Mouse (Mus musculus) forebrain, embryonic 16.5 days (tissue): ENCODE data around the gene Amelx. TPM values are rescaled to one million over a fixed set of nuclear protein-coding genes. Genes with fewer than 3 reads are reported as not detected.

Experiments used
- ATAC-seq: fragments of 200-750 bp; cut with Nextera tagmentation; 2 replicates; pipeline ENCODE4 v1.8.0; 2017; ENCODE audit warnings: mild to moderate bottlenecking, moderate library complexity
- H3K27ac ChIP-seq: fragments of 300-500 bp; sonication (generic); 2 replicates; pipeline ENCODE4 v1.5.1; 2014; ENCODE audit warnings: low read length, control low read depth
- H3K27me3 ChIP-seq: fragments of 300-500 bp; sonication (generic); replicated peaks from 2 replicates; pipeline ENCODE4 v1.6.1; 2014; ENCODE audit warnings: low read length; ENCODE audit not compliant: control insufficient read depth, insufficient read depth
- H3K36me3 ChIP-seq: fragments of 300-500 bp; sonication (generic); 2 replicates; pipeline ENCODE4 v1.6.1; 2014; ENCODE audit not compliant: control insufficient read depth, insufficient read depth
- H3K4me1 ChIP-seq: fragments of 300-500 bp; sonication (generic); replicated peaks from 2 replicates; pipeline ENCODE4 v1.6.1; 2014; ENCODE audit warnings: low read length; ENCODE audit not compliant: control insufficient read depth, insufficient read depth
- H3K4me2 ChIP-seq: fragments of 300-500 bp; sonication (generic); 2 replicates; pipeline ENCODE4 v1.6.1; 2014; ENCODE audit warnings: mild to moderate bottlenecking, low read length, control low read depth
- H3K4me3 ChIP-seq: fragments of 300-500 bp; sonication (generic); replicated peaks from 2 replicates; pipeline ENCODE4 v1.5.1; 2014; ENCODE audit warnings: mild to moderate bottlenecking, low read length, control low read depth
- H3K9ac ChIP-seq: fragments of 300-500 bp; sonication (generic); replicated peaks from 2 replicates; pipeline ENCODE4 v1.6.1; 2014; ENCODE audit warnings: low read depth, low read length, control low read depth
- H3K9me3 ChIP-seq: fragments of 300-500 bp; sonication (generic); 2 replicates; pipeline ENCODE4 v1.6.1; 2016; ENCODE audit warnings: low read length; ENCODE audit not compliant: control insufficient read depth
- WGBS: fragments of 180-500 bp; shearing (Covaris S2); extraction: QIAGEN DNeasy Blood & Tissue Kit; methylation state at CpG from one replicate; pipeline ENCODE4 v1.1.7; 2014; 5-methylcytosine and 5-hydroxymethylcytosine counted together
- polyA plus RNA-seq: library from polyadenylated mRNA; unstranded; fragments of >200 nt; fragmentation: Nextera tagmentation; extraction: Ambion mirVana; gene quantifications from 2 replicates; pipeline ENCODE4 v1.2.1, GENCODE M21; 2015

Gene Amelx
- polyA plus RNA-seq: 0.43 and 0.62 TPM in 2 replicates

DNA sequence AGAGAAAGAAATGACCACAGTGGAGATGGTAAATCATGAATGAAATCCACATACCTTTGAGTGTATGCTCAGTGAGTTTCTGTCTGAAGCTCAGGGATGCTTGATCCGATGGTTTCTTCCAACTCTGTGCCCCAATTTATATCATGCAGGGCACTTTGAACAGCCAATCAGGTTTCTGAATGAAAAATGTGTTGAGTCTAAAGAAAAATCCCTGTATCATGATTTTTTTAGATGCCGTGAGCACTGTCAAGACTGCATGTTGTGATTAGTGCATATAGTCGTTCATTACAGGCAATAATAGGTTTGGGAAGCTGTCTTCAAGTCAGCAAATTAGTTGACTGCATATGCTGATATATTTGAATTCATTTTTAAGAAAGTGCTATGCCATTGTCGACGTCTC is at the start of gene Amelx:
Gene Amelx, minus strand, starts transcription at position 101 of the 400 bp plus-strand sequence.
- Histone ChIP-seq H3K9ac (no peak within 1 kb of the TSS), H3K27ac (no peak within 1 kb of the TSS), H3K4me1 (no peaks in the 10 kb centered on the region), H3K36me3 (no peaks in the 10 kb centered on the region), H3K27me3 (no peaks in the 10 kb centered on the region), H3K4me3 (no peak within 1 kb of the TSS), H3K9me3 (no peaks in the 10 kb centered on the region), H3K4me2 (no peak within 1 kb of the TSS)
- ATAC-seq: no peak
- WGBS: 80% methylated on average over 5 of the region's 5 CpGs

DNA sequence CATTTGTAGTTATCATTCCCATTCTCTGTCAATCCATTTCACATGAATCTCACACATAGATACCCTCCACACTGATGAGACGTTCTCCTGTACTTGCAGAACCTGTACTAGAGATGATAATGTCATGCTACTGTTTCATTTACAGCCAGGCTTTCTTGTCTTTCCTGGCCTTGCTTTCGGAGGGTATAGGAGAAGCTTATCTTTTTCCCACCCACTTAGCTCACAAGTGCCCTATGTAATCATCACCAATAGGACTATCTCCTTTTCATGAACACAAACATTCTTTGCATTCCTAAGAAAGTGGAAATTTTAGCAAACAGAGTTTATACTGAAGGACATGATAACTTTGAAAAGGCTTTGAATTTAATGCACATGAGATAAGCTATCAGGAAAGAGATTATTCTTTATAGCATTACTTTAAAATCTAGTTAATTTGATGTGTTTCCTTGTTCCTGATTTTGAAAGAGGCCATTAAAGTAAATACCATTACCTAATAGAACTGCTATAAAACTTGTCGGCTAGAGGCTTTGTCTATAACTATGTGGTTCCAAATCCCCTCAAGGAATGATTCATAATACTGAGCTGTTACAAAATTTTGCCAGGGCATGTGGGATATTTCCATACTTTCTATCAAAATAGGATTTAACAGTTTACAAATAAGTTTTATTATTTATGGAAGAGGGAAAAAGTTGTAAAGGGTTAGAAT is 35.5 kb upstream of the Amelx start:
- WGBS: 75% methylated on average over 3 of the region's 3 CpGs
- Histone ChIP-seq H3K9ac (no peak overlapping the region), H3K4me2 (no peak overlapping the region), H3K27me3 (no peaks in the 10 kb centered on the region), H3K9me3 (no peaks in the 10 kb centered on the region), H3K36me3 (no peaks in the 10 kb centered on the region), H3K4me1 (no peaks in the 10 kb centered on the region), H3K4me3 (no peak overlapping the region), H3K27ac (no peak overlapping the region)
- ATAC-seq: no peak

DNA sequence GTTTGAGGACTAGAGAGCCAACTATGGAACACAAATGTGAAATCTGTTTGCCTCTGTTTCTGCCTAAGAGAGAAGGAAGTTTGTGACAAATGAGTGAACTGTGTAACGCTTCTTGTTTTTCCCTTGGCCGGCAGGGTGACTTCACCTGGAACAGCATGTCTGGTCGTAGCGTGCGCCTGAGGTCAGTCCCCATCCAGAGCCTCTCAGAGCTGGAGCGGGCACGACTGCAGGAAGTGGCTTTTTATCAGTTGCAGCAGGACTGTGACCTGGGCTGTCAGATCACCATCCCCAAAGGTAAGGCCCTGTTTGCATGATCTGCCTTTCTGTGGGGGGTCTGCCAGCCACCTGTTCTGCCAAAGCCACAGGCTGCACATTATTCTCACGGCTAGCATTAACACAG is 33.1 kb upstream of the Amelx start:
- Histone ChIP-seq H3K27me3 (peaks cover 4% of the 10 kb centered on the region; the same call in 1 of the 2 replicates), H3K36me3 (no peaks in the 10 kb centered on the region), H3K9ac (no peak overlapping the region), H3K4me2 (no peak overlapping the region), H3K27ac (no peak overlapping the region), H3K9me3 (no peaks in the 10 kb centered on the region), H3K4me3 (no peak overlapping the region), H3K4me1 (no peaks in the 10 kb centered on the region)
- 77% methylated on average over 8 of the region's 8 CpGs for WGBS
- ATAC-seq: no peak

DNA sequence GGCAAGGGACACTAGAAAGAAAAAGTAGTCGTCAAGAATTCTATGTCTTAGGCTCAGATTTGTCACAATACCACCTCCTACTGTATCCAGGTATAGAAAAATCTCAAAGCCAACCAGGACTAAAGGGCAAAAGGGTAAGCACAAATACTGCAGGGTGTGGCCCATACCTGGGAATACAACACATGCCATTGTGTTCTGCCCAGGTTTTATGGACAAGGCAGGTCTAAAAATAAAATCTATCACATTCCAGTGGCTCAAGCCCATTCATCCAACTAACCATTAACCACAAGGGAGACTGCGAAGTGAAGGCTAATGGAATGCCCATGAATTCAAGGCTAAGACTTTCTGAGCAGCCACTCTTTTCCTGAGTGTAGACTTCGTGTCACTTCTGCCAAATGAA is 23.0 kb upstream of the Amelx start:
- no peak for ATAC-seq
- Histone ChIP-seq H3K9ac (no peak overlapping the region), H3K27ac (no peak overlapping the region), H3K27me3 (no peaks in the 10 kb centered on the region), H3K4me3 (no peak overlapping the region), H3K9me3 (no peaks in the 10 kb centered on the region), H3K4me1 (no peaks in the 10 kb centered on the region), H3K36me3 (no peaks in the 10 kb centered on the region), H3K4me2 (no peak overlapping the region)
- 74% methylated on average over 3 of the region's 3 CpGs for WGBS

DNA sequence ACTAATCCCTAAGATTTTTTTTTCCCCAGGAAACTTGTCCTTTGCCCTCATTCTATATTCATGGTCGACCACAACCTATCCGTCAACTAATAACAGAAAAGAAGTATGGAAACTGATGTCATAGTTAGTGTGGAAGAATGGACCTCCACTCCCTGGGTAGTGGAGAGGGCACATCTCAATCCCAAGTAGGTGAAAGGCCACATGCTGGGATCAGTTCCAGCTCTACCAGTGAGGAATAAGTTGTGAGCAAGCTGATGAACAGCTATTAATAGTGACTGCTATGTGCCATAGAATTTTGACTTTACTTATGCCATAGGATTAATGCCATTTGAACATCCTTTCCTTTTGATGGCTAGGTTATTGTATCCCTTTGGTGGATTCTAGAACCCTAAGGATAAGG is 8.4 kb downstream of the Amelx start:
- no peaks in the 10 kb centered on the region for H3K9me3 ChIP-seq
- no peaks in the 10 kb centered on the region for H3K4me1 ChIP-seq
- 65% methylated on average over 2 of the region's 2 CpGs for WGBS
- no peak overlapping the region for H3K27ac ChIP-seq
- no peaks in the 10 kb centered on the region for H3K27me3 ChIP-seq
- no peaks in the 10 kb centered on the region for H3K36me3 ChIP-seq
- no peak for ATAC-seq
- H3K9ac ChIP-seq: no peak overlapping the region
- no peak overlapping the region for H3K4me2 ChIP-seq
- no peak overlapping the region for H3K4me3 ChIP-seq

DNA sequence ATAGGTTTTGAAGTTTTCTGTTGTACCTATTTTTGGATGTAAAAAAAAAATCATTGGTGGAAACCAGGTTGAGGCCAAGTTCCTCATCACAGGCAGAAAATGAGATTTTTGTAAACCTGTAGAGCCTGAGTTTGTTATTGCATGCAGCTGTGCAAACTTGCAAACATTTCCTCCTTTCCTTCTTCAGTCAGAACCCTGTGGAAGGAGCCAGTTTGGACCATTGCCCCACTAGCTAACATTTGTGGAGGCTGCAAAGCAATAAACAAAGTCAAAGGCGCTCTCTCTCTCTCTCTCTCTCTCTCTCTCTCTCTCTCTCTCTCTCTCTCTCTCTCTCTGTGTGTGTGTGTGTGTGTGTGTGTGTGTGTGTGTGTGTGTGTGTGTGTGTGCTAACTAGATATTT is 13.2 kb downstream of the Amelx start:
- H3K4me3 ChIP-seq: no peak overlapping the region
- 60% methylated on average over 1 of the region's 1 CpGs for WGBS

DNA sequence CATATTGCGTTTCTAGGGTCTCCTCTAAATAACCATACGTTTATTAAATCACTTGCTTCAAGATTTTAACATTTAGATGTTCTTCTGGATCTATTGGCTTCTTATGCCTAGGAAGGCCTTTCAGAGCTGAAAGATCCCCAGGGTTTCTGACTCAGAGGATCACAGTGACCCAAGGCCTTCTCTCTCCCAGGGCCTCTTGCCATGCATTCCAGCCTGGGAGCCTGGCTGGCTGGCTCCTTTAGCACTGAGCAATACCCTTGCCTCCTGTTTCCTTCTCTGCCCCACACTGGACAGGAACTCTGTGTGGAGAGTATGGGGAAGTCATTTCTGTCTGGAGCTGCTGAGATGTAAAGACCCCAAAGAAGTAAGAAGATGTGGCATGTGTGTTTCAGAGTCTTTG is 16.0 kb downstream of the Amelx start:
- H3K4me1 ChIP-seq: no peaks in the 10 kb centered on the region
- WGBS: 78% methylated on average over 2 of the region's 2 CpGs
- H3K27me3 ChIP-seq: no peaks in the 10 kb centered on the region
- no peak overlapping the region for H3K4me2 ChIP-seq
- no peaks in the 10 kb centered on the region for H3K36me3 ChIP-seq
- H3K9ac ChIP-seq: no peak overlapping the region
- H3K9me3 ChIP-seq: no peaks in the 10 kb centered on the region
- H3K27ac ChIP-seq: no peak overlapping the region
- H3K4me3 ChIP-seq: no peak overlapping the region
- no peak for ATAC-seq

More for the DNA sequence above, 13.2 kb downstream of the Amelx start:
- no peak overlapping the region for H3K27ac ChIP-seq
- no peaks in the 10 kb centered on the region for H3K4me1 ChIP-seq
- no peaks in the 10 kb centered on the region for H3K9me3 ChIP-seq
- no peak overlapping the region for H3K4me2 ChIP-seq
- H3K9ac ChIP-seq: no peak overlapping the region
- H3K36me3 ChIP-seq: no peaks in the 10 kb centered on the region
- no peaks in the 10 kb centered on the region for H3K27me3 ChIP-seq
- no peak for ATAC-seq

DNA sequence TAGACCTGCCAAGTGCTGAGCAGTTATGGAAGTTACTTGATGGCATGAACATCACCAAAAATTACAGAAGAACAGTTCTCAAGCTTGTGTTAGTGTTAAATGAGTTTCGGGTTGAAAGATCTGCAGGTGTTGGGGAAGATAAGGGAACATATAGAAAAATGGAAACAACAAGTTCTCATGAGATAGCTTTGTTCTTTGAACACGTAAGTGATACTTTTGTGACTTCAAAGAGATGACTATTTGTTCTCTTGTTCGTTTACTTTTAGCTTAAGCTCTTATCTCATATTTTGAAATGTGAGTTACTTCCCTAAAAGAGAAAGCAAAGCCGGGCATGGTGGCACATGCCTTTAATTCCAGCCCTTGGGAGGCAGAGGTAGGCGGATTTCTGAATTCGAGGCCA is 28.6 kb downstream of the Amelx start:
- no peak overlapping the region for H3K4me3 ChIP-seq
- no peaks in the 10 kb centered on the region for H3K4me1 ChIP-seq
- no peak for ATAC-seq
- H3K27me3 ChIP-seq: no peaks in the 10 kb centered on the region
- 87% methylated on average over 6 of the region's 6 CpGs for WGBS
- no peak overlapping the region for H3K9ac ChIP-seq
- H3K36me3 ChIP-seq: no peaks in the 10 kb centered on the region
- H3K4me2 ChIP-seq: no peak overlapping the region
- H3K27ac ChIP-seq: no peak overlapping the region
- H3K9me3 ChIP-seq: no peaks in the 10 kb centered on the region

DNA sequence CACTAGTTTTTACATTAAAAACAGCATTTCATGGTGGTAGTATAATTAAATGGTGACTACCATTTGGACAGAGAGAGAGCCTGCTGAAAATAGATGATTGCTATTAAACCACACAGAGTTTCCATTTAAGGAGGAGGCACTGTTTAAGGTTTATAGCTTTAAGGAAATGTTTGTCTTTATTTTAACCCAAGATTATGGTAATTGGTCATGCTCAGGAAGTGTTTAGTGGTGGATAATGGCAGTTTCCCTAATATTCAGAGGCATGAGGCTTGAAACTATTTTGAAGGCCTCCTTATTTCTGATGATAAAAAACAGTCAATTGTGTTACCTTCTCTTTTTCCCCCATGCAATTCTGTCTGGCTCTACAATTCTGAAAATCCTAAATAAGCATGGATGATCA is 33.2 kb downstream of the Amelx start:
- Histone ChIP-seq H3K9ac (no peak overlapping the region), H3K4me1 (no peaks in the 10 kb centered on the region), H3K27me3 (no peaks in the 10 kb centered on the region), H3K27ac (no peak overlapping the region), H3K4me2 (no peak overlapping the region), H3K36me3 (no peaks in the 10 kb centered on the region), H3K9me3 (no peaks in the 10 kb centered on the region), H3K4me3 (no peak overlapping the region)
- ATAC-seq: no peak

DNA sequence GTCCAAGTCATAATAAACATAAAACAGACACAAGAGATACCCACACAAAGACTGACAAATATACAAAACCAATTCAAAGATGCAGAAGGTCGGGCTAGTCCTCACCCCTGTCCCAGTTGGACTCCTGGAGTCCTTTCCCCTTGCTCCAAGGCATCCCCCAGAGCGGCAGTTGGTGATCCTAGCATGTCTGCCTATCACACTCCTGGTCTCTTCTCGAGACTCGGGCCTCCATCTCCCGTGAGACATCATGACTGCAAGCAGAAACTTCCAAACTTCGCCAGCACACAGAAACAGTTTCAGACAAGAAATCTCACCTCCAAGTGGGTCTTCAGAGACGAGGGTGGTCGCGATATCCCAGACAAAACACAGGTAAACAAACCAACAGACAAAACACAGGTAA is 46.5 kb downstream of the Amelx start:
- H3K4me2 ChIP-seq: no peak overlapping the region
- no peaks in the 10 kb centered on the region for H3K9me3 ChIP-seq
- H3K9ac ChIP-seq: no peak overlapping the region
- no peaks in the 10 kb centered on the region for H3K36me3 ChIP-seq
- no peaks in the 10 kb centered on the region for H3K4me1 ChIP-seq
- no peak for ATAC-seq
- H3K27me3 ChIP-seq: no peaks in the 10 kb centered on the region; the same call in 1 of the 2 replicates
- 92% methylated on average over 9 of the region's 9 CpGs for WGBS
- H3K27ac ChIP-seq: no peak overlapping the region
- no peak overlapping the region for H3K4me3 ChIP-seq
